Mouse (Mus musculus): ENCODE measurements at regions not wholly inside any gene's neighbourhood (a gene's known extent, or its start where the extent isn't known, plus 50 kb on each side); places are given as distances from the start of the nearest gene placed in this dataset.
"Not testable (repeated sequence)": the region's sequence is repeated elsewhere in the genome, so short reads cannot be mapped to it uniquely, and the experiment has no call there.

GRCm38 (mm10) chr13:70193270-70193669 lies 391.1 kb downstream of the Med10 start:
- DNase-seq (ENCODE audit: low spot score in 2 of 2), result no peak

- no peak for DNase-seq (ENCODE audit: low spot score in 2 of 2)
Observed at GRCm38 (mm10) chr13:70195854-70196253, 393.7 kb downstream of the Med10 start.

GRCm38 (mm10) chr13:70198638-70199037 lies 396.4 kb downstream of the Med10 start:
- DNase-seq (ENCODE audit: low spot score in 2 of 2), result no peak

- DNase-seq (ENCODE audit: low spot score in 2 of 2), result no peak
Observed at GRCm38 (mm10) chr13:70199087-70199486, 396.9 kb downstream of the Med10 start.

- no peak for DNase-seq (ENCODE audit: low spot score in 2 of 2)
Observed at GRCm38 (mm10) chr13:70205334-70205733, 403.1 kb downstream of the Med10 start.

- DNase-seq (ENCODE audit: low spot score in 2 of 2), result no peak
Observed at GRCm38 (mm10) chr13:70210158-70210557, 408.0 kb downstream of the Med10 start.

- DNase-seq (ENCODE audit: low spot score in 2 of 2), result no peak
Observed at GRCm38 (mm10) chr13:70213017-70213416, 410.8 kb downstream of the Med10 start.

- no peak for DNase-seq (ENCODE audit: low spot score in 2 of 2)
Observed at GRCm38 (mm10) chr13:70213622-70214021, 411.4 kb downstream of the Med10 start.

- DNase-seq (ENCODE audit: low spot score in 2 of 2), result no peak
Observed at GRCm38 (mm10) chr13:70214022-70214654, 411.9 kb downstream of the Med10 start.

GRCm38 (mm10) chr13:70216134-70216533 lies 413.9 kb downstream of the Med10 start:
- DNase-seq (ENCODE audit: low spot score in 2 of 2), result no peak

GRCm38 (mm10) chr13:70217429-70218133 lies 415.4 kb downstream of the Med10 start:
- DNase-seq (ENCODE audit: low spot score in 2 of 2), result no peak

GRCm38 (mm10) chr13:70223485-70223884 lies 413.9 kb downstream of the Ice1 start:
- no peak for DNase-seq (ENCODE audit: low spot score in 2 of 2)

- no peak for DNase-seq (ENCODE audit: low spot score in 2 of 2)
Observed at GRCm38 (mm10) chr13:70227167-70227566, 410.3 kb downstream of the Ice1 start.

- DNase-seq (ENCODE audit: low spot score in 2 of 2), result peak; percentile 80 to 93
Observed at GRCm38 (mm10) chr13:70233896-70234799, 403.3 kb downstream of the Ice1 start.

- DNase-seq (ENCODE audit: low spot score in 2 of 2), result no peak
Observed at GRCm38 (mm10) chr13:70243598-70244157, 393.8 kb downstream of the Ice1 start.

- peak in 1 of 2 experiments; percentile 4 for DNase-seq (ENCODE audit: low spot score in 2 of 2)
Observed at GRCm38 (mm10) chr13:70260003-70260496, 377.4 kb downstream of the Ice1 start.

- no peak for DNase-seq (ENCODE audit: low spot score in 2 of 2)
Observed at GRCm38 (mm10) chr13:70263654-70264053, 373.8 kb downstream of the Ice1 start.

- not testable (repeated sequence) for DNase-seq (ENCODE audit: low spot score in 2 of 2)
Observed at GRCm38 (mm10) chr13:70276884-70277378, 360.5 kb downstream of the Ice1 start.

- DNase-seq (ENCODE audit: low spot score in 2 of 2), result no peak
Observed at GRCm38 (mm10) chr13:70277667-70278591, 359.5 kb downstream of the Ice1 start.

- no peak for DNase-seq (ENCODE audit: low spot score in 2 of 2)
Observed at GRCm38 (mm10) chr13:70281051-70281847, 356.2 kb downstream of the Ice1 start.

Measured in cerebellum, postnatal 4 days (tissue).